Mouse (Mus musculus) hindbrain, postnatal 0 days (tissue): ENCODE results near the gene Nav3. TPM values are rescaled to one million over a fixed set of nuclear protein-coding genes. Genes with fewer than 3 reads are reported as not detected.

Experiments
- ATAC-seq: fragments of 200-750 bp; cut with Nextera tagmentation; 2 replicates; pipeline ENCODE4 v1.8.0; 2017; ENCODE audit warnings: mild to moderate bottlenecking, moderate TSS enrichment, moderate library complexity
- DNase-seq: peaks from one replicate; pipeline ENCODE4 v3.0.0-alpha.2; 2015; ENCODE audit warnings: low spot score
- H3K27ac ChIP-seq: fragments of 300-500 bp; sonication (generic); 2 replicates; pipeline ENCODE4 v1.5.1; 2014; ENCODE audit warnings: mild to moderate bottlenecking
- H3K27me3 ChIP-seq: fragments of 300-500 bp; sonication (generic); 2 replicates; pipeline ENCODE4 v1.6.1; 2014; ENCODE audit warnings: low read length, mixed read lengths; ENCODE audit not compliant: insufficient read depth
- H3K36me3 ChIP-seq: fragments of 300-500 bp; sonication (generic); 2 replicates; pipeline ENCODE4 v1.6.1; 2014; ENCODE audit warnings: low read length, mixed read lengths; ENCODE audit not compliant: insufficient read depth
- H3K4me1 ChIP-seq: fragments of 300-500 bp; sonication (generic); 2 replicates; pipeline ENCODE4 v1.6.1; 2014; ENCODE audit warnings: antibody characterized with exemption, low read length, mixed read lengths; ENCODE audit not compliant: insufficient read depth
- H3K4me2 ChIP-seq: fragments of 300-500 bp; sonication (generic); 2 replicates; pipeline ENCODE4 v1.6.1; 2014; ENCODE audit warnings: low read depth, mild to moderate bottlenecking, low read length, moderate library complexity, mixed read lengths
- H3K4me3 ChIP-seq: fragments of 300-500 bp; sonication (generic); 2 replicates; pipeline ENCODE4 v1.5.1; 2014; ENCODE audit warnings: low read length
- H3K9ac ChIP-seq: fragments of 300-500 bp; sonication (generic); replicated peaks from 2 replicates; pipeline ENCODE4 v1.6.1; 2014; ENCODE audit warnings: mild to moderate bottlenecking, low read length, moderate library complexity, mixed read lengths
- H3K9me3 ChIP-seq: fragments of 300-500 bp; sonication (generic); 2 replicates; pipeline ENCODE4 v1.6.1; 2016; ENCODE audit warnings: low read length, mixed read lengths
- CTCF ChIP-seq: IDR thresholded peaks from 2 replicates; pipeline ENCODE4 v1.5.1; 2016; ENCODE audit warnings: antibody characterized with exemption, control low read depth, low read depth
- WGBS: fragments of 180-500 bp; shearing (Covaris S2); extraction: QIAGEN DNeasy Blood & Tissue Kit; methylation state at CpG from one replicate; pipeline ENCODE4 v1.1.7; 2014; 5-methylcytosine and 5-hydroxymethylcytosine counted together
- polyA plus RNA-seq: library from polyadenylated mRNA; unstranded; fragments of >200 nt; fragmentation: Nextera tagmentation; extraction: Ambion mirVana; gene quantifications from 2 replicates; pipeline ENCODE4 v1.2.1, GENCODE M21; 2015
- total RNA-seq: library from RNA; depleted of rRNA; stranded (reverse); fragments of >200 nt; gene quantifications from 2 replicates; pipeline ENCODE4 v1.2.3, GENCODE M21; 2014

Nav3 gene
- total and polyA plus RNA-seq, 2 experiments from 2014 or later: 18.2 to 98.1 TPM

GRCm38 (mm10) chr10:109924136-109924535 lies 531.9 kb downstream of the Nav3 start:
- no peak overlapping the region for H3K4me2 ChIP-seq
- H3K27me3 ChIP-seq: no peaks in the 10 kb centered on the region
- H3K36me3 ChIP-seq: no peaks in the 10 kb centered on the region
- no peak for TF ChIP-seq CTCF
- 70% methylated on average over 2 of the region's 2 CpGs for WGBS
- H3K9me3 ChIP-seq: no peaks in the 10 kb centered on the region
- no peak overlapping the region for H3K4me3 ChIP-seq
- 0 out of 2 replicates have a peak, but pooled peaks cover 3% of the 10 kb centered on the region for H3K4me1 ChIP-seq
- H3K9ac ChIP-seq: no peak overlapping the region
- no peak for DNase-seq
- ATAC-seq: no peak
- no peak overlapping the region for H3K27ac ChIP-seq

GRCm38 (mm10) chr10:109921368-109921767 lies 534.6 kb downstream of the Nav3 start:
- H3K27ac ChIP-seq: no peak overlapping the region
- peak overlapping the region; percentile 35 for H3K4me2 ChIP-seq

GRCm38 (mm10) chr10:109920607-109921187 lies 535.3 kb downstream of the Nav3 start:
- H3K36me3 ChIP-seq: no peaks in the 10 kb centered on the region
- 13% methylated on average over 6 of the region's 6 CpGs for WGBS
- ATAC-seq (peak; percentile 84), DNase-seq (peak; percentile 84)
- H3K4me2 ChIP-seq: peak overlapping the region; percentile 35; the same call in 1 of the 2 replicates
- peak; percentile 97 for TF ChIP-seq CTCF
- H3K9ac ChIP-seq: no peak overlapping the region
- no peaks in the 10 kb centered on the region for H3K9me3 ChIP-seq
- no peak overlapping the region for H3K4me3 ChIP-seq
- H3K4me1 ChIP-seq: no peaks in the 10 kb centered on the region
- H3K27me3 ChIP-seq: no peaks in the 10 kb centered on the region
- no peak overlapping the region for H3K27ac ChIP-seq

More at GRCm38 (mm10) chr10:109921368-109921767, 534.6 kb downstream of the Nav3 start:
- H3K9ac ChIP-seq: no peak overlapping the region
- DNase-seq (peak; percentile 20), ATAC-seq (0 out of 2 replicates have a peak, but pooled peaks have one; percentile 44)
- WGBS: 54% methylated on average over 11 of the region's 11 CpGs
- H3K4me1 ChIP-seq: no peaks in the 10 kb centered on the region
- no peaks in the 10 kb centered on the region for H3K27me3 ChIP-seq
- no peaks in the 10 kb centered on the region for H3K36me3 ChIP-seq
- H3K9me3 ChIP-seq: no peaks in the 10 kb centered on the region
- H3K4me3 ChIP-seq: no peak overlapping the region
- TF ChIP-seq CTCF: no peak

GRCm38 (mm10) chr10:109919515-109919914 lies 536.5 kb downstream of the Nav3 start:
- no peak overlapping the region for H3K4me3 ChIP-seq
- WGBS: 58% methylated on average over 1 of the region's 1 CpGs
- TF ChIP-seq CTCF: peak; percentile 52
- H3K36me3 ChIP-seq: no peaks in the 10 kb centered on the region
- no peaks in the 10 kb centered on the region for H3K27me3 ChIP-seq
- no peaks in the 10 kb centered on the region for H3K4me1 ChIP-seq
- H3K27ac ChIP-seq: no peak overlapping the region
- no peak for DNase-seq
- no peak for ATAC-seq
- no peak overlapping the region for H3K9ac ChIP-seq
- no peaks in the 10 kb centered on the region for H3K9me3 ChIP-seq
- no peak overlapping the region for H3K4me2 ChIP-seq

GRCm38 (mm10) chr10:109907206-109907605 lies 548.8 kb downstream of the Nav3 start:
- WGBS: 66% methylated on average over 4 of the region's 4 CpGs

GRCm38 (mm10) chr10:109906413-109906785 lies 549.6 kb downstream of the Nav3 start:
- DNase-seq (no peak), ATAC-seq (no peak)
- WGBS: 80% methylated on average over 6 of the region's 6 CpGs
- no peak for TF ChIP-seq CTCF
- no peak overlapping the region for H3K4me2 ChIP-seq
- H3K27ac ChIP-seq: no peak overlapping the region
- H3K9me3 ChIP-seq: no peaks in the 10 kb centered on the region
- no peaks in the 10 kb centered on the region for H3K27me3 ChIP-seq
- no peaks in the 10 kb centered on the region for H3K4me1 ChIP-seq
- no peak overlapping the region for H3K9ac ChIP-seq
- no peaks in the 10 kb centered on the region for H3K36me3 ChIP-seq
- no peak overlapping the region for H3K4me3 ChIP-seq

More at GRCm38 (mm10) chr10:109907206-109907605, 548.8 kb downstream of the Nav3 start:
- Histone ChIP-seq H3K9ac (no peak overlapping the region), H3K27ac (no peak overlapping the region), H3K4me1 (no peaks in the 10 kb centered on the region), H3K4me3 (no peak overlapping the region), H3K27me3 (no peaks in the 10 kb centered on the region), H3K4me2 (no peak overlapping the region), H3K36me3 (no peaks in the 10 kb centered on the region), H3K9me3 (no peaks in the 10 kb centered on the region)
- TF ChIP-seq CTCF: no peak
- ATAC-seq (no peak), DNase-seq (no peak)

GRCm38 (mm10) chr10:109905649-109906412 lies 550.2 kb downstream of the Nav3 start:
- DNase-seq: no peak
- no peak overlapping the region for H3K4me2 ChIP-seq

More at GRCm38 (mm10) chr10:109905649-109906412, 550.2 kb downstream of the Nav3 start:
- TF ChIP-seq CTCF: no peak
- no peak for ATAC-seq
- Histone ChIP-seq H3K36me3 (no peaks in the 10 kb centered on the region), H3K4me1 (no peaks in the 10 kb centered on the region), H3K9ac (no peak overlapping the region), H3K4me3 (no peak overlapping the region), H3K9me3 (no peaks in the 10 kb centered on the region), H3K27ac (no peak overlapping the region), H3K27me3 (no peaks in the 10 kb centered on the region)
- 67% methylated on average over 9 of the region's 9 CpGs for WGBS
